Mouse (Mus musculus) hindbrain, embryonic 15.5 days (tissue): ENCODE measurements around the gene Angptl1. TPM values are rescaled to one million over a fixed set of nuclear protein-coding genes. Genes with fewer than 3 reads are reported as not detected.

Experiments
- ATAC-seq: fragments of 200-750 bp; cut with Nextera tagmentation; 2 replicates; pipeline ENCODE4 v1.8.0; 2017; ENCODE audit warnings: low read depth, moderate number of reproducible peaks, moderate TSS enrichment; ENCODE audit not compliant: low FRiP score
- H3K27ac ChIP-seq: fragments of 300-500 bp; sonication (generic); replicated peaks from 2 replicates; pipeline ENCODE4 v1.5.1; 2015; ENCODE audit warnings: mild to moderate bottlenecking, inconsistent platforms
- H3K27me3 ChIP-seq: fragments of 300-500 bp; sonication (generic); 2 replicates; pipeline ENCODE4 v1.6.1; 2015; ENCODE audit warnings: control low read depth, inconsistent platforms
- H3K36me3 ChIP-seq: fragments of 300-500 bp; sonication (generic); 2 replicates; pipeline ENCODE4 v1.6.1; 2015; ENCODE audit warnings: control low read depth, inconsistent platforms
- H3K4me1 ChIP-seq: fragments of 300-500 bp; sonication (generic); replicated peaks from 2 replicates; pipeline ENCODE4 v1.6.1; 2015; ENCODE audit warnings: control low read depth, inconsistent platforms
- H3K4me2 ChIP-seq: fragments of 300-500 bp; sonication (generic); 2 replicates; pipeline ENCODE4 v1.6.1; 2015; ENCODE audit warnings: moderate library complexity, mild to moderate bottlenecking, inconsistent platforms
- H3K4me3 ChIP-seq: fragments of 300-500 bp; sonication (generic); 2 replicates; pipeline ENCODE4 v1.5.1; 2015; ENCODE audit warnings: mild to moderate bottlenecking, inconsistent platforms
- H3K9ac ChIP-seq: fragments of 300-500 bp; sonication (generic); 2 replicates; pipeline ENCODE4 v1.6.1; 2015; ENCODE audit warnings: inconsistent platforms
- H3K9me3 ChIP-seq: fragments of 300-500 bp; sonication (generic); 2 replicates; pipeline ENCODE4 v1.6.1; 2016; ENCODE audit warnings: control low read depth, inconsistent platforms
- WGBS: fragments of 180-500 bp; shearing (Covaris S2); methylation state at CpG from one replicate; pipeline ENCODE4 v1.1.7; 2015; 5-methylcytosine and 5-hydroxymethylcytosine counted together
- polyA plus RNA-seq: library from polyadenylated mRNA; unstranded; fragments of >200 nt; fragmentation: Nextera tagmentation; extraction: Ambion mirVana; gene quantifications from 2 replicates; pipeline ENCODE4 v1.2.1, GENCODE M21; 2015

Angptl1 gene
- polyA plus RNA-seq: 1.8 and 2.2 TPM in 2 replicates

- Histone ChIP-seq H3K4me2 (peak within 1 kb of the TSS; percentile 35; the same call in 1 of the 2 replicates), H3K4me3 (no peak within 1 kb of the TSS), H3K4me1 (peaks cover 10% of the 10 kb centered on the region), H3K36me3 (no peaks in the 10 kb centered on the region), H3K9me3 (no peaks in the 10 kb centered on the region), H3K27me3 (no peaks in the 10 kb centered on the region), H3K9ac (no peak within 1 kb of the TSS), H3K27ac (peak within 1 kb of the TSS; percentile 31; the same call in 1 of the 2 replicates)
- 56% methylated on average over 4 of the region's 4 CpGs for WGBS
- ATAC-seq: no peak
These were observed at the start of gene Angptl1 for GRCm38 (mm10) chr1:156838177-156838576. Gene Angptl1 (plus strand): TSS chr1:156838562.

- Histone ChIP-seq H3K4me2 (no peak overlapping the region), H3K27me3 (no peaks in the 10 kb centered on the region), H3K36me3 (no peaks in the 10 kb centered on the region), H3K9me3 (no peaks in the 10 kb centered on the region), H3K4me1 (peaks cover 7% of the 10 kb centered on the region), H3K4me3 (no peak overlapping the region), H3K9ac (no peak overlapping the region), H3K27ac (no peak overlapping the region)
- 15% methylated on average over 5 of the region's 5 CpGs for WGBS
- ATAC-seq: no peak
These were observed 48.4 kb upstream of the Angptl1 start for GRCm38 (mm10) chr1:156789844-156790490.

GRCm38 (mm10) chr1:156796251-156796650, 42.1 kb upstream of the Angptl1 start:
- H3K27me3 ChIP-seq: no peaks in the 10 kb centered on the region
- H3K4me1 ChIP-seq: no peaks in the 10 kb centered on the region
- H3K9ac ChIP-seq: no peak overlapping the region

GRCm38 (mm10) chr1:156801276-156801675, 37.1 kb upstream of the Angptl1 start:
- H3K27me3 ChIP-seq: no peaks in the 10 kb centered on the region
- no peaks in the 10 kb centered on the region for H3K4me1 ChIP-seq
- H3K27ac ChIP-seq: no peak overlapping the region
- H3K9ac ChIP-seq: no peak overlapping the region
- no peaks in the 10 kb centered on the region for H3K9me3 ChIP-seq
- 0 out of 2 replicates have a peak, but pooled peaks cover 4% of the 10 kb centered on the region for H3K36me3 ChIP-seq
- H3K4me3 ChIP-seq: no peak overlapping the region
- 83% methylated on average over 6 of the region's 6 CpGs for WGBS
- H3K4me2 ChIP-seq: no peak overlapping the region
- no peak for ATAC-seq

More at GRCm38 (mm10) chr1:156796251-156796650, 42.1 kb upstream of the Angptl1 start:
- ATAC-seq: no peak
- H3K36me3 ChIP-seq: no peaks in the 10 kb centered on the region
- no peak overlapping the region for H3K4me2 ChIP-seq
- no peaks in the 10 kb centered on the region for H3K9me3 ChIP-seq
- no peak overlapping the region for H3K27ac ChIP-seq
- WGBS: 78% methylated on average over 9 of the region's 9 CpGs
- H3K4me3 ChIP-seq: no peak overlapping the region

GRCm38 (mm10) chr1:156808332-156808731, 30.0 kb upstream of the Angptl1 start:
- Histone ChIP-seq H3K36me3 (peaks cover 19% of the 10 kb centered on the region; the same call in 1 of the 2 replicates), H3K4me1 (peaks cover 6% of the 10 kb centered on the region; the same call in 1 of the 2 replicates), H3K9me3 (no peaks in the 10 kb centered on the region), H3K9ac (no peak overlapping the region), H3K27me3 (no peaks in the 10 kb centered on the region), H3K27ac (no peak overlapping the region), H3K4me2 (no peak overlapping the region), H3K4me3 (no peak overlapping the region)
- whole genome bisulfite sequencing: 42% methylated on average over 10 of the region's 10 CpGs
- no peak for ATAC-seq

GRCm38 (mm10) chr1:156811928-156812327, 26.4 kb upstream of the Angptl1 start:
- WGBS: 59% methylated on average over 7 of the region's 7 CpGs
- Histone ChIP-seq H3K4me3 (no peak overlapping the region), H3K36me3 (peaks cover 24% of the 10 kb centered on the region), H3K27me3 (no peaks in the 10 kb centered on the region), H3K9ac (no peak overlapping the region), H3K4me2 (no peak overlapping the region), H3K9me3 (no peaks in the 10 kb centered on the region), H3K4me1 (peaks cover 6% of the 10 kb centered on the region; the same call in 1 of the 2 replicates), H3K27ac (no peak overlapping the region)
- ATAC-seq: no peak

GRCm38 (mm10) chr1:156812716-156813115, 25.6 kb upstream of the Angptl1 start:
- WGBS: 63% methylated on average over 8 of the region's 8 CpGs
- no peak for ATAC-seq
- Histone ChIP-seq H3K4me1 (peaks cover 6% of the 10 kb centered on the region; the same call in 1 of the 2 replicates), H3K4me2 (no peak overlapping the region), H3K4me3 (no peak overlapping the region), H3K36me3 (peaks cover 32% of the 10 kb centered on the region), H3K27me3 (no peaks in the 10 kb centered on the region), H3K9ac (no peak overlapping the region), H3K9me3 (no peaks in the 10 kb centered on the region), H3K27ac (no peak overlapping the region)

- Histone ChIP-seq H3K27me3 (no peaks in the 10 kb centered on the region), H3K4me3 (no peak overlapping the region), H3K9ac (no peak overlapping the region), H3K36me3 (peaks cover 39% of the 10 kb centered on the region), H3K4me2 (no peak overlapping the region), H3K4me1 (peaks cover 5% of the 10 kb centered on the region; the same call in 1 of the 2 replicates), H3K27ac (no peak overlapping the region), H3K9me3 (no peaks in the 10 kb centered on the region)
- ATAC-seq: no peak
- WGBS: 80% methylated on average over 6 of the region's 6 CpGs
These were observed 24.9 kb upstream of the Angptl1 start for GRCm38 (mm10) chr1:156813485-156813884.

- peaks cover 39% of the 10 kb centered on the region for H3K36me3 ChIP-seq
- H3K4me2 ChIP-seq: no peak overlapping the region
- no peak overlapping the region for H3K9ac ChIP-seq
- H3K4me3 ChIP-seq: no peak overlapping the region
- H3K4me1 ChIP-seq: no peaks in the 10 kb centered on the region
- H3K9me3 ChIP-seq: no peaks in the 10 kb centered on the region
- H3K27ac ChIP-seq: no peak overlapping the region
- no peak for ATAC-seq
- H3K27me3 ChIP-seq: no peaks in the 10 kb centered on the region
- WGBS: 100% methylated on average over 1 of the region's 1 CpGs
These were observed 19.1 kb upstream of the Angptl1 start for GRCm38 (mm10) chr1:156819236-156819635.

- Histone ChIP-seq H3K27ac (0 out of 2 replicates have a peak overlapping the region, but pooled peaks have one; percentile 31), H3K9ac (no peak overlapping the region), H3K9me3 (no peaks in the 10 kb centered on the region), H3K4me3 (no peak overlapping the region), H3K4me1 (peaks cover 10% of the 10 kb centered on the region), H3K36me3 (no peaks in the 10 kb centered on the region), H3K4me2 (peak overlapping the region; percentile 35; the same call in 1 of the 2 replicates), H3K27me3 (no peaks in the 10 kb centered on the region)
- peak; percentile 63; the same call in 1 of the 2 replicates for ATAC-seq
- WGBS: 6% methylated on average over 6 of the region's 6 CpGs
These were observed 333 bp downstream of the Angptl1 start for GRCm38 (mm10) chr1:156838695-156839094.

GRCm38 (mm10) chr1:156841625-156842339, 3.4 kb downstream of the Angptl1 start:
- WGBS: 81% methylated on average over 11 of the region's 11 CpGs

GRCm38 (mm10) chr1:156847098-156847497, 8.7 kb downstream of the Angptl1 start:
- ATAC-seq: no peak
- WGBS: 71% methylated on average over 4 of the region's 4 CpGs
- H3K27ac ChIP-seq: no peak overlapping the region

More at GRCm38 (mm10) chr1:156841625-156842339, 3.4 kb downstream of the Angptl1 start:
- H3K36me3 ChIP-seq: peaks cover 3% of the 10 kb centered on the region; the same call in 1 of the 2 replicates
- no peak overlapping the region for H3K4me3 ChIP-seq
- H3K9ac ChIP-seq: no peak overlapping the region
- no peaks in the 10 kb centered on the region for H3K9me3 ChIP-seq
- no peak for ATAC-seq
- no peak overlapping the region for H3K4me2 ChIP-seq
- peaks cover 10% of the 10 kb centered on the region for H3K4me1 ChIP-seq
- no peaks in the 10 kb centered on the region for H3K27me3 ChIP-seq
- H3K27ac ChIP-seq: no peak overlapping the region

More at GRCm38 (mm10) chr1:156847098-156847497, 8.7 kb downstream of the Angptl1 start:
- Histone ChIP-seq H3K9me3 (no peaks in the 10 kb centered on the region), H3K36me3 (peaks cover 3% of the 10 kb centered on the region; the same call in 1 of the 2 replicates), H3K4me1 (no peaks in the 10 kb centered on the region), H3K27me3 (no peaks in the 10 kb centered on the region), H3K4me2 (no peak overlapping the region), H3K9ac (no peak overlapping the region), H3K4me3 (no peak overlapping the region)
